Mouse (Mus musculus): ENCODE results near the gene Rere.

Rere gene

GRCm38 (mm10) chr4:150636635-150637034 lies 355.2 kb downstream of the Rere start:
- no peak for DNase-seq (ENCODE audit: extremely low spot score, low read depth, low spot score)

- DNase-seq (ENCODE audit: extremely low spot score, low read depth, low spot score): no peak
Observed at GRCm38 (mm10) chr4:150644299-150644698, 362.9 kb downstream of the Rere start.

- DNase-seq (ENCODE audit: extremely low spot score, low read depth, low spot score): no peak
Observed at GRCm38 (mm10) chr4:150649327-150649726, 367.9 kb downstream of the Rere start.

- DNase-seq (ENCODE audit: extremely low spot score, low read depth, low spot score): no peak
Observed at GRCm38 (mm10) chr4:150651390-150652277, 370.2 kb downstream of the Rere start, which contains the start of gene Slc45a1. Gene Slc45a1 (minus strand): TSS chr4:150652174.

GRCm38 (mm10) chr4:150653072-150653599 lies 371.7 kb downstream of the Rere start:
- no peak for DNase-seq (ENCODE audit: extremely low spot score, low read depth, low spot score)

- DNase-seq (ENCODE audit: extremely low spot score, low read depth, low spot score): peak; percentile 50
Observed at GRCm38 (mm10) chr4:150655989-150656388, 374.5 kb downstream of the Rere start.

- DNase-seq (ENCODE audit: extremely low spot score, low read depth, low spot score): no peak
Observed at GRCm38 (mm10) chr4:150656504-150656903, 375.1 kb downstream of the Rere start.

- no peak for DNase-seq (ENCODE audit: extremely low spot score, low read depth, low spot score)
Observed at GRCm38 (mm10) chr4:150659926-150660610, 378.6 kb downstream of the Rere start.

GRCm38 (mm10) chr4:150661886-150662285 lies 380.4 kb downstream of the Rere start:
- no peak for DNase-seq (ENCODE audit: extremely low spot score, low read depth, low spot score)

- no peak for DNase-seq (ENCODE audit: extremely low spot score, low read depth, low spot score)
Observed at GRCm38 (mm10) chr4:150663192-150663591, 381.7 kb downstream of the Rere start.

GRCm38 (mm10) chr4:150664726-150665125 lies 383.3 kb downstream of the Rere start:
- no peak for DNase-seq (ENCODE audit: extremely low spot score, low read depth, low spot score)

- no peak for DNase-seq (ENCODE audit: extremely low spot score, low read depth, low spot score)
Observed at GRCm38 (mm10) chr4:150665806-150666205, 384.4 kb downstream of the Rere start.

All from hindlimb bud, embryonic 11.5 days (tissue).